Mouse (Mus musculus) layer of hippocampus, adult 2 months (tissue): ENCODE measurements at regions not wholly inside any gene's neighbourhood (a gene's known extent, or its start where the extent isn't known, plus 50 kb on each side); places are given as distances from the start of the nearest gene placed in this dataset.

Experiments used
- DNase-seq, 2 experiments: peaks; one replicate each; pipeline ENCODE4 v3.0.0; 2022; ENCODE audit warnings: low spot score in 2 of 2
- H3K27ac ChIP-seq: fragments of 200-600 bp; 2 replicates; pipeline ENCODE4 v1.8.1; 2022
- H3K4me3 ChIP-seq: fragments of 200-600 bp; 2 replicates; pipeline ENCODE4 v1.8.1; 2022; ENCODE audit warnings: mild to moderate bottlenecking
- CTCF ChIP-seq: fragments of 200-600 bp; conservative IDR thresholded peaks from 2 replicates; pipeline ENCODE4 v1.8.1; 2022; ENCODE audit warnings: antibody characterized with exemption, mild to moderate bottlenecking, moderate library complexity

DNA sequence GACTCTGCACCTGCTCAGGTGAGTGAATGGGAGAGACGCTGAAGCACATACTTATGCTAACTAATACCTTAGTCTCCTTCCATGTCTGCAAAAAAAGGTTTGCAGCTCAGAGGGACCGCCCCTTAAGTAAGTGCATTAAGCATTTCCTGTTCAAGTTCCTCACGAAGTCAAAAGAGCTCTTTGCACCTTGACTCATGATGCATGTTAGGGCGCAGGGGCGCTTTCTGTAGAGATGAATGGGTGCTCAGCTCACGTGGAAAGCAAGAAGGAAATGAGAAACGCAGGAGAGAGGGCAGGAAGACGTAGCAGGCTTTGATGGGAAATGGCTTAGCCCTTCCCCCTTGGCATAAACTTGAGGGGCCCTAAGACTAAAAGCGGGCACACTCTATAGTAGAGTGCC is 164.5 kb upstream of the Npy start:
- DNase-seq: no peak
- no peak overlapping the region for H3K4me3 ChIP-seq
- no peak for TF ChIP-seq CTCF
- H3K27ac ChIP-seq: no peak overlapping the region

DNA sequence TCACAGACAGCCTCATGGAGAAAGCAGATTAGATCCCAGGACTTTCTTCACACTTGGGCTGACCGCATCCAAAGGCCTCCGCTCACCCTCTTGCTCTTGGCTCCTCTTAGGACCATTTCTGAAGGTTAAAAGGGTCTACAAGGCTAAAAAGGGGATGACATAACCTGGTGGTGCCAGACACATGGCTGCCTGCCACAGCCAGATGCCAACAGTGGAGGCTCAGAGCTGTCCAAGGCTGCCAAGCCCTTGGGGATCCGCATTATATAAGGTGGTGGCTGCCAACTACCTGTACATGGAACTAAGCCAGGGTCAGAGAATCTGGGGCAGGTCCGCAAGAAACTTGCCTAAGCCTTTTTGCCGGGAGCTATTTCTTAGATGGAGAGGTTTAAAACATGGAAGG is 151.5 kb upstream of the Npy start:
- no peak overlapping the region for H3K4me3 ChIP-seq
- DNase-seq: no peak
- TF ChIP-seq CTCF: no peak
- no peak overlapping the region for H3K27ac ChIP-seq

GRCm38 (mm10) chr6:49671912-49672311 is 150.6 kb upstream of the Npy start:
- no peak for TF ChIP-seq CTCF
- Histone ChIP-seq H3K27ac (no peak overlapping the region), H3K4me3 (no peak overlapping the region)
- DNase-seq: no peak

DNA sequence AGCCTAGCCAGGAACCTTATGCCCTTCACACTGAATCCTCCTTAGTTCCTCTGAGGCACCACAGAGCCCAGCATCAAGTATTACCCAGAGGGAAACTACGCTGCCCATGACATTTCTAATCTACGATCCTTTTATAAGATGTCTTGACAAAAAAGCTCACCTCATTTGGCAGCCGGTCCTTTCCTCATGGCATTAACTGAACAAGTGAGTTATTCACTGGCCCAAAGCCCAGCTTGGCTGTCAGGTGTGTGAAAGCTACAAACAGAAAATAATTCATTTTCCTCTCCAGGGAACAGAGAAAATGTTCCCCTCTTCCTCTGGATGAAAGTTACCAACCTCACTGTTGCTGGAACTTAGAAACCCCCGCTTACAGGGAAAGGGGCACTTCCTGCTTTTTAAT is 135.7 kb upstream of the Npy start:
- H3K4me3 ChIP-seq: no peak overlapping the region
- TF ChIP-seq CTCF: no peak
- H3K27ac ChIP-seq: no peak overlapping the region
- DNase-seq: no peak

GRCm38 (mm10) chr6:49692032-49692539 is 130.4 kb upstream of the Npy start:
- DNase-seq: no peak
- no peak overlapping the region for H3K4me3 ChIP-seq
- no peak for TF ChIP-seq CTCF
- H3K27ac ChIP-seq: no peak overlapping the region

- DNase-seq: no peak
- Histone ChIP-seq H3K27ac (no peak overlapping the region), H3K4me3 (no peak overlapping the region)
- no peak for TF ChIP-seq CTCF
These were observed 127.7 kb upstream of the Npy start for GRCm38 (mm10) chr6:49694851-49695250.

GRCm38 (mm10) chr6:49696990-49697389 is 125.5 kb upstream of the Npy start:
- H3K4me3 ChIP-seq: no peak overlapping the region
- TF ChIP-seq CTCF: no peak
- H3K27ac ChIP-seq: no peak overlapping the region
- peak in 1 of 2 experiments; percentile 30 for DNase-seq

DNA sequence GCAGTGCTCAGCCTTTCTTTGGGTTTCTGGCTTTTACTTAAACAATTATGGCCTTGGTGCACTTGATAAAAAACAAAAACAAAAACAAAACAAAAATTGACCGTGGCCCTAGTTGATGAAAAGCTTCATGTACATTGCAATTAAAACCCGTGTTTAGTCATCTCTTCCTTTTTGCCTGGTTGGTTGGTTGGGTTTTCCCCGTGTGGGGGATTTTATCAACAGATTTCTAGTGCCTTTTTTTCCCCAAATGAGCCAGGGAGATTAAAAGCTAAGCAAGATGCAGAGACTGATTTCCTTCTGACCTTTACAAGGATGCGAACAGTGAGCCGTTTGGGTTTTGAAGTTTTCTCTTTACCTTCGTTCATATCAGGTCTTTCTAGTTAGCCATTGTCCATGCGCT is 121.1 kb upstream of the Npy start:
- H3K27ac ChIP-seq: no peak overlapping the region
- H3K4me3 ChIP-seq: no peak overlapping the region
- no peak for DNase-seq
- no peak for TF ChIP-seq CTCF

- DNase-seq: no peak
- Histone ChIP-seq H3K4me3 (no peak overlapping the region), H3K27ac (no peak overlapping the region)
- TF ChIP-seq CTCF: no peak
These were observed 109.5 kb upstream of the Npy start for GRCm38 (mm10) chr6:49712980-49713379.

DNA sequence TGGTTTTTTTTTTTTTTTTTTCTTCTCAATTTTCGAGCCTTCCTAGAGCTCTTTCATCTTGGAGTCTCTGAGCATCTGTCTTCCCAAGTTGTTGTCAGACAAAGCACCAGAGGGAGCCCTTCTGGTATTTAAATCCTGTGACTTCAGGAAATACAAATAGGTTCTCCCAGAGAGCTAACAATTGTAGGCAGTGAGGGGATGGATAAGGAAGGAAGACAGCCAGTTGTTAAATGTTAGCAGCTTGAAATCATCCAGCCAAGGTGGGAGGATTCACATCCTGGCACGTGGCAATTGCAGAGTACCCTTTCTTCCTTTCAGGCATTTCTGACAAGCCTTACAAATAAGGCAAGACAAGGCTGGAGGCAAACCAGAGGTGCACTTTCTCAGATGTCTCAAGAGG is 106.0 kb upstream of the Npy start:
- Histone ChIP-seq H3K27ac (peak overlapping the region; percentile 54), H3K4me3 (no peak overlapping the region)
- peak; percentile 27 to 38 for DNase-seq
- TF ChIP-seq CTCF: peak; percentile 68

GRCm38 (mm10) chr6:49716945-49717344 is 105.6 kb upstream of the Npy start:
- DNase-seq: no peak
- no peak overlapping the region for H3K4me3 ChIP-seq
- TF ChIP-seq CTCF: no peak
- peak overlapping the region; percentile 54 for H3K27ac ChIP-seq

- Histone ChIP-seq H3K27ac (no peak overlapping the region), H3K4me3 (no peak overlapping the region)
- no peak for DNase-seq
- no peak for TF ChIP-seq CTCF
These were observed 89.3 kb upstream of the Npy start for GRCm38 (mm10) chr6:49733191-49733590.

- H3K27ac ChIP-seq: no peak overlapping the region
- DNase-seq: no peak
- no peak overlapping the region for H3K4me3 ChIP-seq
- no peak for TF ChIP-seq CTCF
These were observed 79.4 kb upstream of the Npy start for GRCm38 (mm10) chr6:49743157-49743556.

DNA sequence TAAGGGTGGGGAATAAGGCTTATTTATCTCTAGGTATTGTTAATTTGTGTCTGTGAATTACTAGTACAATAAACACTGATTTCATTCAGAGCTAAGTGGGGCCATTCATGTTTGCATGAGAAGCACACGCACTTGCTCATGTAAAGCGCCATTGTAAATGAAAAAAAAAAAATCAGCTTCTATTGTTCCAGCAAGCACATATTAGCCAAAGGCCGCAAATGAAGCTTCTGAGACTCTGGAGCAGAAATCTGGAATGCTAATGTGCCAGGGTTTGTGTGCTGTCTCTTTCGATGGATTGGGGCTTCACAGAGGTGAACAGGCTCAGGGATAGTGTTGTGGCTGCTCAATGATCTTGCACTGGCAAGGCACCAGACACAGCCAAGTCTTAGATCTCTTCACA is 77.2 kb upstream of the Npy start:
- no peak for DNase-seq
- Histone ChIP-seq H3K27ac (no peak overlapping the region), H3K4me3 (no peak overlapping the region)
- TF ChIP-seq CTCF: no peak

DNA sequence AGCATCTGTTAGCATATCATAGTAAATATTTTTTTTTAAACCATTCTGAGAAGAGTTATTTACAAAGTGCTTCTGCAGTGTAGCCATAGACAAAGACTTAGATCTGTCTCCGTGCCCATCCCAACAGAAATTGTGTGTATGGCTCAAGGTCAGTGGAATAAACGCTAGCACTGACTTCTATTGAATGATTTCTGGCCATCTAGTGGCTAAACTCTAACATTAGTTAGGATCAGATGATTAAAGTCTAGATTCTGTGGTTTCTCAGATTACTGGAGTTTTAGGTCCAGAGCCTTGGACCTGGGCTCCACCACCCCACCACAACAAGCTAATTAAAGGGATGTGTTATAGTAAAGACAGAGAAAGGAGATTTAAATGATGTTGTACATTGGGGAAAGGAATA is 72.0 kb upstream of the Npy start:
- no peak for DNase-seq
- peak; percentile 72 for TF ChIP-seq CTCF
- H3K4me3 ChIP-seq: no peak overlapping the region
- no peak overlapping the region for H3K27ac ChIP-seq
